Mouse (Mus musculus) kidney, postnatal 4 days (tissue): Measurements from ENCODE around the gene Casq1.

ENCODE experiments used
- DNase-seq, 2 experiments: peaks; one replicate each; pipeline ENCODE4 v3.0.0; 2021; ENCODE audit warnings: mixed read lengths in 2 of 2

The Casq1 gene

DNA sequence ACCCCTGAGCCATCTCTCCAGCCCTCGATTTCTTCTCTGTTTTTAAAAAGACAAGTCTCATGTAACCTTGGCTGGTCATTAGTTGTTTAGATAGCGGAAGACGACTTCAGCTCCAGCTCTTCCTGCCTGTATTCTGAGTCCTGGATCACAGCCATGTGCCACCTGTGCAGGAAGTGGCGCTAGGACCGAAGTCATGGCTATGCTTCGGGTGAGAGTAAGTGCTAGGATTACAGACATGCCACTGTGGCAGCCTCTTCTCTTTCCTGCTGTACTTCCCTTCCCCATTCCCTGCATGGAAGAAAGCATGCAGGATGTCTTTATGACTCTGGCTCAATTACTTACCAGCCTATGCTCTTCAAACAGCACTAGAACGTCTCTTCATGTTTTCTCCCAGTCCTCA, 40.6 kb downstream of the Casq1 start:
- DNase-seq: peak; percentile 22 to 37

DNA sequence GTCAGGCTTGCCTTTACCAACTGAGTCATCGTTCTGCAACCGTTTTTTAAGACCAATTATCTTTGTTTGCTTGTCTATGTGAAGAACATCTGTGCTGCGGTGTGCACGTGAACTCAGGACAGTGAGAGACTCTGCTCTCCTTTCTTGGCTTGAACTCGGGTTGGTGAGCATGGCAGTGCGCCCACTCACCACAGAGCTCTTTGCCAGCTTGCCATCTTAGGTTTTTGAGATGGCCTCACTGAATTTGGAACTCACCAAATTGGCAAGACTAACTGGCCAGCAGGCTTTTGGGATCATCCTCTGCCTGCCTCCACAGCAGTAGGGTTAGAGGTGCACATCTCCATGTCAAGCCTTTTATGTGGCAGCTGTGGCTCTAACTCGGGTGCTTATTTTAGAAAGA, 41.9 kb downstream of the Casq1 start:
- DNase-seq: no peak

GRCm38 (mm10) chr1:172173181-172173580, 46.5 kb downstream of the Casq1 start:
- no peak for DNase-seq

DNA sequence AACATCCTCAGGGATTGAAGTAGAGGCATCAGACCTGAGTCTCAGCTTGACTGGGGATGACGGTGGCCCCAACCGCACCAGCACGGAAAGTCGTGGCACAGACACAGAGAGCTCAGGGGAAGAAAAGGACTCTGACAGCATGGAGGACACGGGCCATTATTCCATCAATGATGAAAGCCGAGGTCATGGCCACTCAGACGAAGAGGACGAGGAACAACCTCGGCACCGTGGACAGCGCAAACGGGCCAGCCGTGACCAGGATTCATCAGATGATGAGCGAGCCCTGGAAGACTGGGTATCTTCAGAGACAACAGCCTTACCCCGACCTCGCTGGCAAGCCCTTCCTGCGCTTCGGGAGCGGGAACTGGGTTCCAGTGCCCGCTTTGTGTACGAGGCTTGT, 47.3 kb downstream of the Casq1 start:
- no peak for DNase-seq

GRCm38 (mm10) chr1:172169809-172170208, 49.9 kb downstream of the Casq1 start:
- DNase-seq: no peak

DNA sequence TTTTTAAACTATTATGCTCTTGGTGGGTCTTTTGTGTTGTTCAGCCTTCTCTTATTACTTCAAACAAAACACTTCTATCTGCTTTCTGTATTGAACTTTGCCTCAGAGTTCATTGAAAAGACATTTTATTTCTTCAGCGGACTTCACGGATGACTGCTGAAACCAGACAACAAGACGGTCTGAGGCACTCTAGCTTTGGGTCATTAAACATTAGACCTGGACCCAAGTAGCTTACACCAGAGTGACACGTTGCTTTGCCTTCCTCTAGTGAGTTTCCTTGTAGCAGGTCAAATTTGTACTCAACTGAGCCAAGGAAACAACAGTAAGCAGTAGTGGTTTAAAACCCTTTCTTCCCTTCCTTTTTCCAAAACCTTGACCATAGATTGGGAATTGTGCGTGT, 51.8 kb downstream of the Casq1 start:
- no peak for DNase-seq

- DNase-seq: peak; percentile 16 to 28
Measured at GRCm38 (mm10) chr1:172162959-172163358, 56.7 kb downstream of the Casq1 start.

DNA sequence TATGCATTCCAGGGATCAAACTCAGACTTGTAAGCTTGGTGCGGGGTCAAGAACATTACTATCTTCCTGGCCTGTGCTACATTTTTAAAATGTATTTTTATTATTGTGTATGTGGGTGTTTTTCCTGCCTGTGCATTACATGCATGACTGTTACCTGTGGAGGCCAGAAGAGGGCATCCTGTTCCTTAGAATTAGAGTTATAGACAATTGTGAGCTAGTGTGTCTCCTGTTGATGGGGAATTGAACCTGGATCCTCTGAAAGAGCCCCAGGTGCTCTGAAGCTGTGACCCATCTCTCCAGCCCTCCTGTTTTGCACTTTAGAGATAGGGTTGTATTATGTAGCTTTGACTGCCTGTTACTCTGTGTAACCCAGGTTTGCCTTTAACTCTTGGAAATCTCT, 57.7 kb downstream of the Casq1 start:
- peak; percentile 22 to 41 for DNase-seq

GRCm38 (mm10) chr1:172160508-172160907, 59.2 kb downstream of the Casq1 start:
- DNase-seq: no peak

DNA sequence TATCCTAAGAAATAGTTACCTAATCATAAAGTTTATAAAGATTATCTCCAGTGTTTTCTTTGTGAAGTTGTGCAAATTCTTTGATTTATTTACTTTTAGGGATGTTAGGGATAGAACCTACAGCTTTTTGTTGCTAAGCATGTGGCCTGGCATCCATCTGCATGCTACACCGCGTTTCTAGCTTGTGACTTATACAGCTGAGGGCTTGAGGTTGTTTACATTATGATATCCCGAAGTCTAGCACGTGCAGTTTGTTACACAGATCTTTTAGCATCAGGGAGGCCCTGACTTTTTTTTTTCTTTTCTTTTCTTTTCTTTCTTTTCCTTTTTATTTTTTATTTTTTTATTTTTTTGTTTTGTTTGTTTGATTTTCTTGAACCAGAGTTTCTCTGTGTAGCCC, 59.7 kb downstream of the Casq1 start:
- no peak for DNase-seq
